Mouse (Mus musculus): ENCODE measurements at regions not wholly inside any gene's neighbourhood (a gene's known extent, or its start where the extent isn't known, plus 50 kb on each side); places are given as distances from the start of the nearest gene placed in this dataset.

GRCm38 (mm10) chr4:16820371-16820770, 2784.9 kb upstream of the Gm12353 start:
- DNase-seq (ENCODE audit: low spot score in 2 of 2), result no peak

GRCm38 (mm10) chr4:16831598-16831997, 2773.7 kb upstream of the Gm12353 start:
- no peak for DNase-seq (ENCODE audit: low spot score in 2 of 2)

- DNase-seq (ENCODE audit: low spot score in 2 of 2), result peak; percentile 43 to 67
Observed at GRCm38 (mm10) chr4:16848096-16848495, 2757.2 kb upstream of the Gm12353 start.

GRCm38 (mm10) chr4:16852670-16853069, 2752.6 kb upstream of the Gm12353 start:
- DNase-seq (ENCODE audit: low spot score in 2 of 2), result peak; percentile 45 to 85

All from frontal cortex, postnatal 36 days (tissue).